Comparison of ENCODE assay signal across 10 mouse cellular contexts in the genomic region with DNA sequence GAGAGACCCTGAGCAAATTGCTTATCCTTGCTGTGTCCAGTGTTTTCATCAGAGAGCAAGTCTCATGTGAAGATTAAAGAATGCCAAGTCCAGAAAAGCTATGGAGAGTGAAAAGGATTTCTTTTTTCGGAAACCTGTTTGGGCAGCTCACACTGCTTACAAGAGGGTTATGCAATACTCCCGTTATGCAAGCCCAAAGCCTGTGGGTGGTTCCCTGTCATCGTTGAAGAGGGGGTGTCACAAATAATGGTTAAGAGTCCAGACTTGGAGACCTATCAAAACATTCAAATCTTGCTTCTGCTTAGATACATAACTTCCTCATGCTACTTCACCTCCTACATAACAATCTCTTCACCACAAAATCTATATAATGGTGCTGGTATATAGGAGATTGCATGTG.
DNase-seq lines count a peak whose midpoint lies in the region; ATAC-seq and TF ChIP-seq lines count a peak whose summit lies in the region.
"Had no signal": no experiment of that assay in that cellular context is flagged by ENCODE, and none has a peak within 500 bp of the region (broad histone marks: within the 10 kb centered on the region; RNA-seq: fewer than 3 reads in every experiment).

No protein-coding gene starts in this region.

- no peaks in the 10 kb centered on the region for H3K36me3 ChIP-seq in hindbrain, embryonic 11.5 days (ENCODE audit: control insufficient read depth, insufficient read depth, low read length)
- H3K36me3 ChIP-seq: forebrain, embryonic 10.5 days had no signal

- H3K9ac ChIP-seq in hindbrain, embryonic 11.5 days (ENCODE audit: low read depth, low read length) = no peak overlapping the region

- H3K4me3 ChIP-seq in left cerebral cortex, adult 2 months = no peak overlapping the region
- no peak overlapping the region for H3K4me3 ChIP-seq in hindbrain, embryonic 11.5 days (ENCODE audit: low read depth, low read length)
- H3K4me3 ChIP-seq: forebrain, embryonic 10.5 days had no signal

- no peaks in the 10 kb centered on the region for H3K27me3 ChIP-seq in hindbrain, embryonic 11.5 days (ENCODE audit: control insufficient read depth, insufficient read depth, low read length)

- TF ChIP-seq CTCF in left cerebral cortex, adult 2 months (IDR thresholded peaks at IDR 0.05) = no peak

- no peaks in the 10 kb centered on the region for H3K4me1 ChIP-seq in hindbrain, embryonic 11.5 days (replicated peaks; ENCODE audit: control insufficient read depth, insufficient read depth, low read length)
- H3K4me1 ChIP-seq: forebrain, embryonic 10.5 days had no signal

- no peak for ATAC-seq in hindbrain, embryonic 11.5 days (ENCODE audit: low FRiP score)
- no peak for ATAC-seq in megakaryocyte, adult 5-6 weeks (ENCODE audit: poor library complexity, severe bottlenecking)

- intact Hi-C loops in left cerebral cortex, adult 2 months (cut with DNase I) = loop anchor here (2.0 to 10.0 kb wide), 4 partner anchors 78 to 974 kb away; no protein-coding TSS in a partner anchor

- peak overlapping the region; percentile 84 for H3K27ac ChIP-seq in left cerebral cortex, adult 2 months
- no peak overlapping the region for H3K27ac ChIP-seq in hindbrain, embryonic 11.5 days (ENCODE audit: low read depth, low read length)
- H3K27ac ChIP-seq: forebrain, embryonic 10.5 days had no signal

- no peak overlapping the region for H3K4me2 ChIP-seq in hindbrain, embryonic 11.5 days (replicated peaks; ENCODE audit: low read depth, low read length)

- DNase-seq in heart, adult 8-10 months (ENCODE audit: low spot score) = peak; percentile 25
- DNase-seq in heart, postnatal 4 days = no peak
- peak; percentile 65 for DNase-seq in right cerebral cortex, postnatal 25 days
- DNase-seq in right cerebral cortex, postnatal 10 days (ENCODE audit: low spot score in 2 of 2) = no peak
- peak; percentile 38 to 73 for DNase-seq in left cerebral cortex, adult 2 months (ENCODE audit: extremely low spot score in 1 of 2, low spot score in 2 of 2)
- DNase-seq in skeletal muscle tissue, adult 2 months (ENCODE audit: low read depth, low spot score) = peak; percentile 8
- no peak for DNase-seq in hindbrain, embryonic 11.5 days (ENCODE audit: low spot score)
- DNase-seq: gastrocnemius, postnatal 36 days had no signal

- 82% methylated on average over 3 of the region's 3 CpGs for WGBS in hindbrain, embryonic 11.5 days

- H3K9me3 ChIP-seq in hindbrain, embryonic 11.5 days (ENCODE audit: control insufficient read depth, low read length) = no peaks in the 10 kb centered on the region
- H3K9me3 ChIP-seq: forebrain, embryonic 10.5 days had no signal

Comparison
In these comparisons a context has a peak if more than half of its experiments do, and no peak if none do; other contexts are left out.
1. DNase-seq: peak in heart, adult 8-10 months (single experiment), right cerebral cortex, postnatal 25 days (single experiment), left cerebral cortex, adult 2 months (2 of 2) and skeletal muscle tissue, adult 2 months (single experiment); none in heart, postnatal 4 days (single experiment), right cerebral cortex, postnatal 10 days (0 of 2) and hindbrain, embryonic 11.5 days (single experiment).